Mouse (Mus musculus) intestine, embryonic 16.5 days (tissue): ENCODE measurements around the gene Arl10. TPM values are rescaled to one million over a fixed set of nuclear protein-coding genes. Genes with fewer than 3 reads are reported as not detected.

ENCODE experiments used
- ATAC-seq: fragments of 200-750 bp; cut with Nextera tagmentation; 2 replicates; pipeline ENCODE4 v1.8.0; 2017; ENCODE audit warnings: moderate TSS enrichment, moderate library complexity
- H3K27ac ChIP-seq: fragments of 300-500 bp; sonication (generic); 2 replicates; pipeline ENCODE4 v1.5.1; 2014; ENCODE audit warnings: mild to moderate bottlenecking, low read length
- H3K27me3 ChIP-seq: fragments of 300-500 bp; sonication (generic); replicated peaks from 2 replicates; pipeline ENCODE4 v1.6.1; 2014; ENCODE audit warnings: low read length, control low read depth, mixed read lengths; ENCODE audit not compliant: control insufficient read depth, insufficient read depth
- H3K36me3 ChIP-seq: fragments of 300-500 bp; sonication (generic); 2 replicates; pipeline ENCODE4 v1.6.1; 2014; ENCODE audit warnings: low read length, control low read depth; ENCODE audit not compliant: control insufficient read depth, insufficient read depth
- H3K4me1 ChIP-seq: fragments of 300-500 bp; sonication (generic); 2 replicates; pipeline ENCODE4 v1.6.1; 2014; ENCODE audit warnings: low read length, control low read depth, mixed read lengths; ENCODE audit not compliant: control insufficient read depth, insufficient read depth
- H3K4me2 ChIP-seq: fragments of 300-500 bp; sonication (generic); 2 replicates; pipeline ENCODE4 v1.6.1; 2014; ENCODE audit warnings: low read depth, low read length, control low read depth
- H3K4me3 ChIP-seq: fragments of 300-500 bp; sonication (generic); 2 replicates; pipeline ENCODE4 v1.5.1; 2014; ENCODE audit warnings: mild to moderate bottlenecking, low read length
- H3K9ac ChIP-seq: fragments of 300-500 bp; sonication (generic); 2 replicates; pipeline ENCODE4 v1.6.1; 2014; ENCODE audit warnings: low read depth, low read length
- H3K9me3 ChIP-seq: fragments of 300-500 bp; sonication (generic); 2 replicates; pipeline ENCODE4 v1.6.1; 2016; ENCODE audit warnings: low read length, control low read depth; ENCODE audit not compliant: control insufficient read depth
- WGBS: fragments of 180-500 bp; shearing (Covaris S2); extraction: QIAGEN DNeasy Blood & Tissue Kit; methylation state at CpG from one replicate; pipeline ENCODE4 v1.1.7; 2014; 5-methylcytosine and 5-hydroxymethylcytosine counted together
- polyA plus RNA-seq: library from polyadenylated mRNA; unstranded; fragments of >200 nt; fragmentation: Nextera tagmentation; extraction: Ambion mirVana; gene quantifications from 2 replicates; pipeline ENCODE4 v1.2.1, GENCODE M21; 2015

Gene Arl10
- polyA plus RNA-seq, 1 experiment from 2014 or later, result 21.5 TPM

DNA sequence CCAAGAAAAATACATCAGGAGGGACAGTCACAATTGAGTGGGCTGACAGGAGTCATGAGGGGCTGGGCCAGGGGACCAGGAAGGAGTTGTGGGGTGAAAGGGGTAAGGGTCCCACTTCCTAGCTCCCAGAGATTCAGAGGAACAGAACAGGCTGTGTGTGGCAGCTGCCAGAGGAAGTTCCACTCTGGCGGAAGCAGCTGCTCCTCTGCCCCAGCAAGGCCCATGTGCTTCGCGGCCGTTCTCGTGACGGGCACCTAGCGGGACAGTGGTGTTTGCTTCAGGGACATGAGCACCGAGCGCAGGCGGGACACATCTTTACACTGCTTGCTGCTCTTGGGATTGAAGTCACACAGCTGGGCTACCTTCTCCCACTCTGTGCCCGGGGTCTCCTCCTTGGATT lies 18.8 kb downstream of the Arl10 start:
- H3K4me3 ChIP-seq, result no peak overlapping the region
- no peaks in the 10 kb centered on the region for H3K9me3 ChIP-seq
- H3K9ac ChIP-seq, result no peak overlapping the region
- H3K4me1 ChIP-seq, result peaks cover 21% of the 10 kb centered on the region
- H3K27me3 ChIP-seq, result no peaks in the 10 kb centered on the region
- no peaks in the 10 kb centered on the region for H3K36me3 ChIP-seq
- no peak for ATAC-seq
- no peak overlapping the region for H3K27ac ChIP-seq
- 89% methylated on average over 11 of the region's 11 CpGs for WGBS
- no peak overlapping the region for H3K4me2 ChIP-seq

DNA sequence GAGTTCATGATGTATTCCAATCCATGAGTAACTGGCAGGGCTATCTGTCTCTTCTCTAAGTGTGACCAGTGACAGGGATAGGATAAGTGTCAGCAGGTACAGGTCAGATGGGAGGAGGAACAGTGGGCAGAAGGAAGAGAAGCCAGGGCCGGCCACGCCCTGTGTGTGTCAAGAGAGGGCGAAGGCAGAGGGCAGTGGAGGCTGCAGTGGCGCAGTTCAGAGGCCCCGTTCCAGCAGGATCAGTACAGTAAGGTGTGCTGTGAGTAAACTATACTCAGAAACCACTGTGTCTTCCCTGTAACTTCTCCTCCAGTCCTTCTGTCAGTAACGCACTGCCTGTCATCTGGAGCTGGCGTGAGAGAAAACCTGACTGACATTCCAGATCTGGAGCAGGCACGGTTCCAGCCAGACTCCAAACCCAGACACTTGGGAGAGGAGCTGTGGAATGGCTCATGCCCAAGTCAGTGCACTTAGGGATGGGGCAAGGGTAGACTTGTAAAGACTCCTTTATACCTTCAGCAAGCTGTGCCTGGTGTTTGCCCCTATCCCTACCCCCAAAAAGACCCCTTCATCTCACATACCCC lies 21.4 kb downstream of the Arl10 start:
- H3K36me3 ChIP-seq, result no peaks in the 10 kb centered on the region
- H3K4me1 ChIP-seq, result peaks cover 14% of the 10 kb centered on the region
- H3K27ac ChIP-seq, result peak overlapping the region; percentile 24; the same call in 1 of the 2 replicates
- H3K4me3 ChIP-seq, result no peak overlapping the region
- ATAC-seq, result peak; percentile 58
- 60% methylated on average over 8 of the region's 8 CpGs for WGBS
- no peak overlapping the region for H3K4me2 ChIP-seq
- H3K27me3 ChIP-seq, result no peaks in the 10 kb centered on the region
- H3K9me3 ChIP-seq, result no peaks in the 10 kb centered on the region
- H3K9ac ChIP-seq, result no peak overlapping the region

DNA sequence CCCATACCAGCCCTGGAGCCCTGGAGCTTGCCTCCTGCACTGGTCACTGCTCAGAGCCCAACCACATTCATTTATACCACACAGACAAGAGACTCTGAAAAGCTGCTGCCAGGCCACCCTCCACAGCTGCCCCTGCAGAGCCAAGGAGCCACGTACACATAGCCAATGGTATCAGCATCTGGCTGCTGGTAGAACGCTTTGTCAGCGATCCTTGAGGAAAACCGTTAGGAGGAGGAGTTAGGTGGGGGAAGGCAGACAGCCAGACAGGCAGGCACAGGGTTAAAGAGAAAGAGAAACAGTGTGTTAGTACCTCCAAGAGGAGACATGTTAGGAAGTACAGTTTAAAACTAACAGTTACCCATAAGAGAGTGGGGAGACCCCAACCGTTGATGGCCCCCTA lies 22.1 kb downstream of the Arl10 start:
- no peaks in the 10 kb centered on the region for H3K36me3 ChIP-seq
- no peak overlapping the region for H3K4me3 ChIP-seq
- 0 out of 2 replicates have a peak overlapping the region, but pooled peaks have one; percentile 24 for H3K27ac ChIP-seq
- ATAC-seq, result no peak; the same call in 1 of the 2 replicates
- 59% methylated on average over 5 of the region's 5 CpGs for WGBS
- no peak overlapping the region for H3K4me2 ChIP-seq
- H3K27me3 ChIP-seq, result no peaks in the 10 kb centered on the region
- peaks cover 9% of the 10 kb centered on the region for H3K4me1 ChIP-seq
- 0 out of 2 replicates have a peak overlapping the region, but pooled peaks have one; percentile 21 for H3K9ac ChIP-seq
- no peaks in the 10 kb centered on the region for H3K9me3 ChIP-seq

GRCm38 (mm10) chr13:54598622-54599143 lies 23.9 kb downstream of the Arl10 start:
- ATAC-seq, result no peak
- Histone ChIP-seq H3K4me3 (no peak overlapping the region), H3K27ac (no peak overlapping the region; the same call in 1 of the 2 replicates), H3K9ac (no peak overlapping the region), H3K36me3 (no peaks in the 10 kb centered on the region), H3K4me2 (no peak overlapping the region), H3K9me3 (no peaks in the 10 kb centered on the region), H3K4me1 (peaks cover 25% of the 10 kb centered on the region), H3K27me3 (no peaks in the 10 kb centered on the region)
- 88% methylated on average over 12 of the region's 12 CpGs for WGBS

DNA sequence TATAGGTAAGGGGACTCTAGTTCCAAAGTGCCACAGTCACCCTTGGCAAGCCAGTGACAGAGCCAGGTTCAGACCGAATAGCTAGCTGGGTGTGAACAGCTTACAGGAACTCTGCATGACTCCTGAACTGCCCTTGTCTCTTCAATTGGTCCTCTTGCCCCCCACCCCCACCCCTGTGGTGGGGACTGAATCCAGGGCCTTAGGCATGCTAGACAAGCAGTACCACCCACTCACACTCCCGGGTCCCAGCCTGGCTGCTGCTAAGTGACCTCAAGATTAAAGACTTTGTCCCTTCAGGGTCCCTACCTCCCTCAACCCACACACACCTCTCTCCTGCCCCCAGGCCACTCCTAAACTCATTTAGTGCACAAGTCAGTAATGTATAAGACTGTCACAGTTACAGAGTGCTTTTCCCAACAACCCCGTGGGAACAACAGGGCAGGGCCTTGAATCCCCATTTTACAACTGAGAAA lies 27.9 kb downstream of the Arl10 start:
- WGBS, result 29% methylated on average over 3 of the region's 3 CpGs
- Histone ChIP-seq H3K4me2 (no peak overlapping the region), H3K9me3 (no peaks in the 10 kb centered on the region), H3K27me3 (no peaks in the 10 kb centered on the region), H3K4me3 (no peak overlapping the region), H3K27ac (peak overlapping the region; percentile 91), H3K9ac (peak overlapping the region; percentile 40; the same call in 1 of the 2 replicates), H3K4me1 (peaks cover 29% of the 10 kb centered on the region), H3K36me3 (0 out of 2 replicates have a peak, but pooled peaks cover 2% of the 10 kb centered on the region)
- ATAC-seq, result peak; percentile 91

- Histone ChIP-seq H3K4me2 (no peak overlapping the region), H3K36me3 (0 out of 2 replicates have a peak, but pooled peaks cover 2% of the 10 kb centered on the region), H3K9ac (peak overlapping the region; percentile 40; the same call in 1 of the 2 replicates), H3K4me3 (no peak overlapping the region), H3K27ac (peak overlapping the region; percentile 91), H3K27me3 (no peaks in the 10 kb centered on the region), H3K9me3 (no peaks in the 10 kb centered on the region), H3K4me1 (peaks cover 29% of the 10 kb centered on the region)
- ATAC-seq, result no peak
Measured at GRCm38 (mm10) chr13:54603501-54603900, 28.7 kb downstream of the Arl10 start.

DNA sequence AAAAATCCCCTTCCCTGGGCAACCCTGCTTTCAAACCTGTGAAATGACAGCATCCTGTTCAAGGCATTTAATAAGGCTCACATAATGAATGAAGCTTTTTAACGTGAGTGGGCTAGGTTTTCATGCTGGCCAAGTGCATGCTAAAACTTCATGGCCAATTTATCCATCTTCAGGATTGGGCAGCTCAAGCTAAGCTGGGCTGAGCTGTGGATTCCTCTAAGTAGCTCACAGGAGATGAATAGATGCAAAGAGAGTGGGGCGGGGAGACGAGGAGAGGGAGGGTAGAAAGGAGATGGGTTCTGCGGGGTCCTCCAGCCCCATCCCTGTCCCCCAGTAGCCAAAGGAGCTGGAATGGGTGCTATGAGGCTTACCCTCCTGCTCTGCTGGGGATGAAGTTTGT lies 29.4 kb downstream of the Arl10 start:
- 78% methylated on average over 4 of the region's 4 CpGs for WGBS
- Histone ChIP-seq H3K36me3 (0 out of 2 replicates have a peak, but pooled peaks cover 2% of the 10 kb centered on the region), H3K4me3 (no peak overlapping the region), H3K27ac (no peak overlapping the region), H3K27me3 (no peaks in the 10 kb centered on the region), H3K9me3 (no peaks in the 10 kb centered on the region), H3K4me1 (peaks cover 36% of the 10 kb centered on the region), H3K4me2 (no peak overlapping the region), H3K9ac (no peak overlapping the region)
- no peak for ATAC-seq

- Histone ChIP-seq H3K4me1 (peaks cover 44% of the 10 kb centered on the region), H3K4me2 (no peak overlapping the region), H3K9me3 (no peaks in the 10 kb centered on the region), H3K27me3 (no peaks in the 10 kb centered on the region), H3K36me3 (0 out of 2 replicates have a peak, but pooled peaks cover 2% of the 10 kb centered on the region), H3K4me3 (no peak overlapping the region), H3K27ac (peak overlapping the region; percentile 76), H3K9ac (no peak overlapping the region)
- 53% methylated on average over 5 of the region's 5 CpGs for WGBS
- ATAC-seq, result peak; percentile 24
Measured at GRCm38 (mm10) chr13:54605426-54605825, 30.6 kb downstream of the Arl10 start.

- no peaks in the 10 kb centered on the region for H3K9me3 ChIP-seq
- 69% methylated on average over 5 of the region's 5 CpGs for WGBS
- no peaks in the 10 kb centered on the region for H3K27me3 ChIP-seq
- H3K27ac ChIP-seq, result no peak overlapping the region
- no peak overlapping the region for H3K9ac ChIP-seq
- no peak overlapping the region for H3K4me3 ChIP-seq
- no peak for ATAC-seq
- no peak overlapping the region for H3K4me2 ChIP-seq
- 0 out of 2 replicates have a peak, but pooled peaks cover 2% of the 10 kb centered on the region for H3K36me3 ChIP-seq
- H3K4me1 ChIP-seq, result peaks cover 44% of the 10 kb centered on the region
Measured at GRCm38 (mm10) chr13:54607204-54607603, 32.4 kb downstream of the Arl10 start.
